Mouse (Mus musculus): Measurements from ENCODE around the gene Kcnip1.

The Kcnip1 gene
- long read RNA-seq, experiment 1, transcript Kcnip1-201 (8 exons, 1,749 nt): major isoform, 9 of 12 reads
- long read RNA-seq, experiment 1, partial matches to known transcripts: 0 of 12 reads
- long read RNA-seq, experiment 1, other reads (novel, unspliced or antisense): 2 of 12 reads
- long read RNA-seq, experiment 2, transcript Kcnip1-201 (8 exons, 1,749 nt): major isoform, 6 of 10 reads
- long read RNA-seq, experiment 2, partial matches to known transcripts: 1 of 10 reads
- long read RNA-seq, experiment 2, other reads (novel, unspliced or antisense): 3 of 10 reads

DNA sequence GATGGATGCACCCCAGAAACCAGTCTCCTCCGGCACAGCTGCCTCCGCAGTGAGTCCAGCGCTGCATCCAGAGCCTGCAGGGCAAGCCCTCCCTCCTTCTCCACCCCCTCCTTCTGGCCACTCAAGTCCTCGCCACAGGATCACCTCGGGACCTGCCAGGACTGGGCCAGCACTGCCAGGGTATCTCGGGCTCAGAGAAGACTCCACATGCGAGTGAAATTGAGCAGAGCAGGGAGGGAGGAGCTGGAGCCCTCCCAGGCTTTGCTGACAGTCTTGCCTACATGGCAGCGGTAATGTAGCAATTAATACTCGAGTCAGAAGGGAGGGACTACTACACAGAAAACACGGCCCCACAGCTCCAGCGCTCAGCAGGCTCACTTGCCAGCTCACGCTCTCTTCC, at the start of gene Kcnip1:
Gene Kcnip1, minus strand, starts transcription at position 215 of the 400 bp plus-strand sequence.
- intact Hi-C loops (cut with DNase I): no loop called here

DNA sequence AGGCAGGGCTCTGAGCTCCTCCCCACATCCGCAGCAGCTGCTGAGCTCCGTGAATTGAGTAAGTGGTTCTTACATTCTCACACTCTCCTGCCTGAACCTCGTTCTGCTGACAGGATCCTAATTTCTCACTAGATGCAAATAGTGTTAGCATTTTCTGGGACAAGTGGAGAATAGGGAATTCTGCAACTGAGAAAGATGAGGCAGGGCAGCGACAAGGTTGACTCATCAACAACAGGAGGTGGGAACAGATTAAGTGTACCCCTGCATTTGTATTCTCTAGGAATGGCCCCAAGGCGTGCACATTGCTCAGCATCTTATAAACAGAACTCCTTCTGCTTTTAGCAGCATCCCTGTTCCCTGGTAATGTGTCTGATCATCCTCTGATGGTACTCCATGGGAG, 47.1 kb upstream of the Kcnip1 start:
- intact Hi-C loops (cut with DNase I): no loop called here

DNA sequence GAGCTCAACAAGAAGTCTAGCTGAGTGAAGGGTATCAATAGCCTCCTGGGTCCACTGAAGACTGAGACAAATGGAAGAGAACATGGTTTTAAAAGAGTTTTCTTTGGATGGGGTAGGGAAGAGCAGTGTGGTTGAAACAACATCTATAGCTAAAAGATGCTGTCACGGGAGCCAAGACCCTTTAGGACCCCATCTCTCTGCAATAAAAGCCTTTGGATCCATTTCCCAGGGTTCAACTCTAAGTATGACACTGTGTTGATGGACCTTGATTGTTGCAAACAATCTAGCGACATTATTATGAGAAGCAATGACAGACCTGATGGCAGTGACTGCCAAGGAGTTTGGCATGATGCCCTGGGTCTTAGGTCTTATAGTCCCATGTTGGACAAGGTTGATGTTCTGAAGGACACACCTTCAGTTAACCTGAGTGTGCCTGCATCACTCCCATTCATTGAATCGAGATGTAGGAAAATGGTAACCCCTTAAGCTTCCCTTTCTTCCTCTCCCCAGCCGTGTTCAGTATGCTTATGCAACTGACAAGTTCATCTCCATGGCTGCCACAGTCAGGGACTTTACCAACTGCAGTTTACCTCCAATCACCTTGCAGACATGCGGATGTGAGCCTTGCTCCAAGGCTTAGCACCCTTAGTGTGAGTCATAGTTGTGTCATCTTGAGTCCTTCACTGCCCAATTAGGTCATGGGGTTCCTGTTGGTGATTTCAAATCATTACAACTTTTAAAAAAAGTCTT, 43.1 kb upstream of the Kcnip1 start:
- intact Hi-C loops (cut with DNase I): no loop called here

DNA sequence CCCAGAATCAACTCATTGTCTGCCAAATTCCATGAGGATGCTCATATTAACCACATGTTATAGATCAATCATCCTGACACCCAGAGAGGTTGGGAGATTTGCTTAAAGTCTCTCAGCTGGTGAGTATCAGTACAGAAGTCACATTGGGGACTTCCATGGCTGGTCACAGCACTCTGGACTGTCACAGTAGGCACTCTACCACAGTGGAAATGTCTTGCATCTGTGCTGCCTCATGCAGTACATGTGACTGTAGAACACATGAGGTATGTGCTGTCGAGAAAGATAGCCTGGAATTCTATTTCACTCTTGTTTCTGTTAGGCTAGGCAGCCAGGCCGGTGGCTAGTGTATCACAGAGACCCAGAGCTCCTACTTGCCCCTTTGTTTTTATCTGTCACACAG, 41.8 kb upstream of the Kcnip1 start:
- intact Hi-C loops (cut with DNase I): no loop called here

DNA sequence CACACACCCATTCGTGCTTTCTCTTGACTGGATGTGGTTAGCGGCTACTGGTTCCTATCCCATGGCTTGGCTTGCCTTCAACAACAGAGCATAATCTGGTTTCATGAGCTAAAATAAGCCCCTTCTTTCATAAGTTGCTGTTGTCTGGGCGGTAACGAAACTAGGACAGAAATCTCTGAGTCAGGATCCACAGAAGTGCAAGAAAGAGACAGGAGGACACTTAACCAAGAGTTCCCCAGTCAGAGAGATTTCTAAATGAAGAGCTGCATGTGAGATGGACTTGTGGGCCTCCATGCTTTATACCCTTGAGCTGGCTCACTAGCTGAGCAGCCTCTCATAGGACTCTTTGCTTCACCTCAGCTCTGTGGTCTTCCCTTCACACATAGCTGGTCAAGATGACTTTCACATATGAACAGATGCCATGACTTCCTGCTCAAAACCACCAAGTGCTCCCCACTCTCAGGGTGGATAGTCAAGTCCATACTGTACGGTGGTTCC, 41.1 kb upstream of the Kcnip1 start:
- intact Hi-C loops (cut with DNase I): no loop called here

DNA sequence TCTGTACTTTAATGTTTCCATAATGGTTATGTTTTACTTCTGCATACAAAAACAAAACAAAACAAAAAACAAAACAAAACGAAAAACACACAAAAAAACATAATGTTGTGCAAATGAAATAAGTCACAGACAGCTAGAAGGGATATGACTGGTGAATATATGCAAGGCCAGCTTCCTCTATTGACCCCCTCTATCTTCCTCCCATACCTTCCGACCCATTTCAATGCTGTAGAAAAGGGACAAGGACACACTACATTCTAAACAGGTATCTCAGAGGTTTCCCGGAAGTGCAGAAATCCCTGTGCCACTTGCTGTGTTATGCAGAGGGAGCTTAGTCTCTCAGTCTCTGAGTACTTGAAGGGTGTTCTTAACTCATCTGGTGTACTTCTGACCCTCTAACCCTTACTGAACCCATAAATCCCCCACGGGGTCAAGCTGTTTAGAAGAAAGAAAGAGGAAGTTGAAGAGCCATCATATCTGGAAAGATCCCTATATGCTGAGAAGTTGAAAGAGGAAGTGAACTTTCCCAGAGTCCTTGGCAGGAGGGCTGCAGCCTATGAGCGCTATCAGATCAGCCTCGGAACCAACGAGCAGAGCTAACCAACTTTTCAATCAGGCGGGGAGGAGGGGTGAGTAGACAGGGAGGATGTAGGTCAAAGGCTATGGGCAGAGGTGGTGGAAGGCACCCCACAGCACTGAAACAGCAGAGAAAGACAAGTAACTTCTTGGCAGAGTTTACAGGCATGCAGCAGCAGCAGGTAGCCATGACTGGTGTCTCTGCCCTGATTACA, 38.3 kb upstream of the Kcnip1 start:
- intact Hi-C loops (cut with DNase I): no loop called here

DNA sequence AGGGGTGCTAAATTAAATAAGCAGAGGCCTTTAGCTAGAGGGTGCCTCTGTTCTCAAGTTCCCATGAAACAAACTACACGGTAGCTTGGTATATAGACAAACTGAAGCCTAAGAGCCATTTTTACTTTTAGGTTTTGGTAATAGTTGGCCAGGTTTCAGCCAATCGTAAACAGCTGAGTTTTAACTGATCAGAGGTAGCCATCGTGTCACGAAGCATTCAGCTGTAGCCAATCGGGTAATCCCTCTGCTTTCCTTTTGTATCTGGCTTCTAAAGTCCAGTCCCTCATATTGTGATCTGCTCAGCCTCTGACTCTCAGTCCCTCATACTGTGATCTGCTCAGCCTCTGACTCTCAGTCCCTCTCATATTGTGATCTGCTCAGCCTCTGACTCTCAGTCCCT, 36.7 kb upstream of the Kcnip1 start:
- intact Hi-C loops (cut with DNase I): no loop called here

DNA sequence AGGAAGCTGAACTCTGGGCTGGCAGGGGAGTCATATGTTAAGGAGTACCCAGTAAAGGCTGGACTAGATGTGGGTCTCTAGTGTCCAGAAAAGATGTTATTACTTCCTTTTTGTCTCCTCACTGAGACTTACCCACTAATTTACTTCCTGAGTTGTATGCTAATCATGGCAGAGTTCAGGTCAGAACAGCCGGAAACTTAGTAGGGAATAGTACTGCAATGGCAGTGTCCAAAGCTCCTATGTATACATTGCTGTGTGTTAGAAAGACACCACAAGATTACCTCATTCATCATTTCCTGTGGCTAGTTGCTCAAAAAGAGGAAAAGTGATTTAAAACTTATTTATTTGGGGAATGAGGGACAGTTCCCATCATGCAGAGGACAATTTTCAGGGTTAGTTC, 32.1 kb upstream of the Kcnip1 start:
- intact Hi-C loops (cut with DNase I): no loop called here

DNA sequence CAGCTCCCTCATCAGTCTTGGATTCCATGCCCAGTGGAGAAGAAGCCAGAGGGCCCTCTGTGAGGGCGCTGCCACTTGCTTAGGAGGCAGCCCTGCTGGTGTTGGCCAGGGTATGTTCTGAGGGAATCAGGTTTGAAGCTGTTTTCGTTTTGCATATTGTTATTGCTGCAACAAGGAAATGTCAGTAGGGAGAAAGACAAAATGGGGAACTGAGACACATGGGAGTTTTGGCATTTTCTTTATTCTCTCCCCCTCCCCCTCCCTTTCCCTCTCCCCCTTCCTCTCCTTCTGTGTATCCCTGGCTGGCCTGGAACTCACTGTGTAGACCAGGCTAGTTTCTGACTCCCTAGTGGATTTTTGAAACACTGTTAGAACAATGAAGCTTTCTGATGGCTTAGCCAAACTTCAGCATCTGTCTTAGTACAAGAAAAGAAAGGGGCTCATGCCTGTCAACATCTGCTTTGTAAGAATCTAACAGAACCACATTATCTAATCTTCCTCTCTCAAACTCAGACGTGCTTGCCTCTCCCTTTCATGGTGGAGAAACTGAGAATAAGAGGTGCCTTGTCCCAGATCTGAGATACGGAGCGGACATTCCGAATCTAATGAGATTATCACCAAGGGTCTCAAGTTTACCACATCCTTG, 19.2 kb upstream of the Kcnip1 start:
- intact Hi-C loops (cut with DNase I): no loop called here

DNA sequence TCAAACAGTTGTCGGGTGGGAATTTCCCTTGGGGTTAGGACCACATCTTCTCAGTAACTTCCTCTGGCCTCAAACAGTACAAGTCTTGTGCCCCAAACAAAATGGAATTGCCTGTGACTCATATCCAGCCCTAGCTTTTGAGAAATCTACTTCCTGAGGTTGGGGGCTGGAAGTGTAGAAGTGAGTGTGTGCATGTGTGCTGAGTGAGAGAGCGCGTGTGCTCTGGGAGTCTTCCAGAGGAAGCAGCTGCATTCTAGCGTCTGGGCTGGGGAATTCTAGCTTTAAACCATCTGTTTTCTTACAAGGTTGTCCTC, 17.9 kb upstream of the Kcnip1 start:
- intact Hi-C loops (cut with DNase I): no loop called here

DNA sequence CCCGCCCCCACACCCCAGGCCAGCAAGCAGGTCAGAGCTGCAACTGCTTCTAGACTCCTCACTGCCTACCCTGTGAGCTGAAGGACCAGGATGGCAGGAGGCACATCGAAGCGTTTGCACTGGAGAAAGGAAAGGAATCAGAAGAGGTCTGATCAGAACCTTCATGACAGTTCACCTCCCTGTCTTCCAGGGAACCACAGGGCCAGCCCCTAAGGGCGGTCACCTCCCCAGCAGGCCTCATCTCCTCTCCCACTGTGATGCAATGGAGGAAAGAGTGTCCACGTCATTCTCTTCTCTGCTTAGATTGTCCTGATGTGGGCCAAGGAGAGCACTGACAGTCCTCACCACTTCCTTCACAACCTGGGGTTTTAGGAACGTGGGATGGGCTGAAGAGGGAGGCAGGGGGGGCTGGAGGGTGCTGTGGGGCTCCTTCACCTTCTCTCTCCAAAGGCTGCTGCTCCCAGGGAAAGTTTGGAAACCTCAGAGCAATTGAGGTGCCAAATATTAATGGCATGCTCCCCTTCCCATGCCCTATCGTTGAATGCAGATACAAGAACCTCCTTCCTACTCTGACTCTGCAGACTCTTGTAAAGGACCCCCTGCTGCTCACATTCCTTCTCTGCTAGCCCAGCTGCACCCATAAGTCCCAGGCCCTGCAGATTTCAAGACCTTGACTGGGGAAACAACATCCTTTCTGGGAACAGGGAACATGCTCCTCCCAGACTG, 17.3 kb upstream of the Kcnip1 start:
- intact Hi-C loops (cut with DNase I): no loop called here

DNA sequence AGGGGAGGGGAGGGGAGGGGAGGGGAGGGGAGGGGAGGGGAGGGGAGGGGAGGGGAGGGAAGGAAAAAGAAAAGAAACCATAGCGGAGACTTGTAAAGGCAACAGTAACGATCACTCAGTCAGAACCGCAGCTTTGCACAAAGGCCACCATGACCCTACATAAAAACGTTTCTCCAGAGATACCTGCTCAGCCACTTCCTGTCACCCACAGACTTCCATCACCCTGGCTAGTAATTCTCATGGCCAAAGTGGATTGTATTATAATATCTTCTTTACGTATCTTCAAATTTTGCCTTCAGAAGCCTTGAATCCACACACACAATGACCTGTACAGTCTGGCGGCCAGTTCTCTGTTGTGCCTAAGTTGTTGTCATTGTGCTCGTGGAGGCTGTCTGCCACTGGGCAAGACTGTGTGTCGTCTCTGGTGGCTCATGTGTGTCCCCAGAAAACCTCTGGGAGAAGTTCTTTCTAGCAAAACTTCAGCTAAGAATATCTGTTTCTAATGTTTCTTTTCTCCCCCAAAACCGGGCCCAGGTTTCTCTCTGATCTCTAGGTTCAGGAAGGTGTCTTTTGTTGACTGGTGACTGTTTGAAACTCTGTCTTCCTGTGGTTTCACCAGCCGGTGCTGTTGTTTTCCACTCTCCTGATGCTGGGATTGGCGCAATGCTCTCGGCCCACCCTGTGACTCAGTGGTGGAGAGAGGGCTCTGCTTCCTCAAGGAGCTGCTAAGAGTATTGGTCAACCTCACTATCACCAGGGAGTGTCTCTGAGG, 16.6 kb upstream of the Kcnip1 start:
- intact Hi-C loops (cut with DNase I): no loop called here

DNA sequence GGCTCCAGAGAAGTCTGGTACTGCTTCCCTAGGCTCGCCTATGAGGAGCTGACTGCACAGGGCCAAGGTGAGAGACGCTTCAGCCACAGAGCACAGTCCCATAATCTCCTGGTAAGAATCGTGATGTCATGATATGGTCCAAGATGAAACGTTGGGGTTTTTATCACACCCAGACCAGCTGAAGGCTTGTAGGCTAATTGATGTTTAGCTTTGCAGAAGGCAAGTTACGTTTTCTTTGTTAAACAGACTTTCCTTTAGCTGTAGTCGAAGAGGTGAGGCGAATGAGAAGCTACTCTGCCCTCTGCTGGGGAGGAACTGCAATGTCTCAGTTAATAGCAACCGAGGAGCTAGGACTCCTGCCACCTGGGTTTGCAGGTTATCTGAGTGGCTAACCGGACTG, 15.8 kb upstream of the Kcnip1 start:
- intact Hi-C loops (cut with DNase I): no loop called here

DNA sequence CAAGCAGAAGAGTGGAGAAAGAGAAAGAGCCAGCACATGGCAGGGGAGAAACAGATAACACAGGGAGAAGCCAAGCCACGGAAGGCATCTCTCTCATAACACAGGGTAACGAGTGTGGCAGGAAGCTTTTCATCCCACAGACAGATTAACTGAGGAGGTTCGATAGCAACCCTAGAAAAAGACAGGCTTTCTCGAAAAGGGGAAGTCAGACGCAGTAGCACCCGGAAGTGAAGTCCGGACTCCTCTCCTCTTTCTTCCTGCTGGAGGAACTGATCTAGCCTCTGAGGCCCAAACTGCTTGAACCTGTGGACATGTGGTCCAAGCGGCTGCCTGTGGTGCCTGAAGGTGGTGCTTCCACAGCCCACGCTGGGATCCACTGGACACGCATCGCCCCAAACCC, 15.3 kb upstream of the Kcnip1 start:
- intact Hi-C loops (cut with DNase I): no loop called here

DNA sequence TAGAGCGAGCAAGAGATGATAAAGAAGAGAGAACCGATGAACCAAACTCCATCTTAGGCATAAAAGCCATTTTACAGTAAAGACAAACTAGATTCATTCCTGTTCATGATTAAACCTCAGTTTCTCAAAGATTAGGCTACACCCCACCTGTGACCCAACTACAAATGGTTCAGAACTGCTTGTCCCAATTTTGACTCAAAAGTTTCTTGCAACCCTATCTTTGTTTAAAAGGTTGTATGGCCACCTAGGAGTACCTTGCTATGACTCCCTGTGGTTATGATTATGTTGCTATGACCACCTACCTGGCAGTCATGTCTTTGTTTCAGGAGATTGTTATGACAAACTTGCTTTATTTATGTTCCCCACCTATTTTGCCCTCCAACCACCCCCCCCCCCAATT, 14.7 kb upstream of the Kcnip1 start:
- intact Hi-C loops (cut with DNase I): no loop called here

DNA sequence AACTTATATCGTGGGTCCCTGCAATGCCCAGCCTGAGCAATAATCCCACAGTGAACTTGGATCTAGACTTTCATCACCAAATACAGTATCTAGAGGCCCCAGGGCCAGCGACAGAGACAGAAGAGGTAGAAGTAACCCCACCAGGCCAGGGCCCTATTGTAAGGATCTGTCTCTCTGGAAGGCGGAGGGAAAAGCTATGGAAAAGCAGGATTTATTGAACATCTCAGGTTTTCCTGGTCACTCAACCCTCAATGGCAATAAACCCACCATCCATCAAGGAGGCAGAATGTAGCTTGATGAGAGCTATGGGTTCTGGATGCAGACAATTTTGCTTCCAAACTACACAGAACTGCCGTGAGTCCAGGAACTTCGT, 9.6 kb upstream of the Kcnip1 start:
- intact Hi-C loops (cut with DNase I): loop anchor here (2.0 to 5.0 kb wide), 2 partner anchors 70 to 210 kb away; no protein-coding TSS in a partner anchor

DNA sequence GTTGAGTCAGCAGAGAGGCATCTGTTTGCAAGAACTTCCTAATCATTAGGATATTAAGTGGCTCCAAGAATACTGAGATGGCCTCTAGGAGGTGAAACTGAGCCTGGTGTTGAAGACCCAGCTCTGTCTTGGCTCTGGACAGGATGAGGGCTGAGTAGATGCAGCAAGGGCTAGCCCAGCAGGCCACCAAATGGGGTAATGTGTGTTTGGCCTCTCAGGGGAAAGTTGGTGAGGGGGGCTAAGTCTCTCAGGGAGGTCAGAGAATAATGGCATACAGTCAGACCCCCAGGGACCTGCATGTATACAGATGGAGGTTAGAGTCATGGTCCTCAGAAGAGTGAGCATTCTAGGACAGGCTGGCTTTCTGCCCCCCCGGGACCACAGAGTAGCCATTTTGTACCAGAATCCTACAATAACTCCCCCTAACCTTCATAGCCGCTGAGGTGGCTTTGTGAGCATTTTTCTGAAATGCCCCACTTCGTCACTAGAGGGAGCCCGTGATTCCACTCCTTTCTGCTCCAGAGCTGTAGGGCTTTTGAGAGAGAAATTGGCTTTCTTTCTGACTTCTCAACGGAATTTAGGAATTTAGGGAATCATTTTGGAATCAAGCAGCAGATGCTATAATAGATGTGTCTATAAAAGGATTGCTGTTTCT, 9.1 kb upstream of the Kcnip1 start:
- intact Hi-C loops (cut with DNase I): loop anchor here (2.0 to 5.0 kb wide), 2 partner anchors 71 to 210 kb away; no protein-coding TSS in a partner anchor

DNA sequence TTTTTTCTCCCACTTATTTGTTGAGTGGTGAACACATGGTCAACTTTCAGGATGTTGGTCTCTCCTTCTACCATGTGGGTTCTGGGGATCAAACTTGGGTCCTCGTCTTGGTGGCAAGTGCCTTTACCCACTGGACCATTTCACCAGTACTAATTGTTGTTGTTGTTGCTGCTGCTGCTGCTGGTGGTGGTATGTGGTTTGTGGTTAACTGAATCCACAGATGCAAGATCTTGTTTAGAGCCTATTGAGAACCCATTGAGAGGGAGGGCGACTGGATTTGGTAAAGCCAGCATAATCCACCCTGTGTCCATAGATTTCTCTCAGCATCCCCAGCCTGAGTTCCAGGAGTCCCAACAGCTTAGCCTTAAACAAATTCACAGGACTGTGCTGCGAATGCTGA, 7.5 kb upstream of the Kcnip1 start:
- intact Hi-C loops (cut with DNase I): loop anchor here (5.0 kb wide), 1 partner anchor 212 kb away; no protein-coding TSS in a partner anchor

DNA sequence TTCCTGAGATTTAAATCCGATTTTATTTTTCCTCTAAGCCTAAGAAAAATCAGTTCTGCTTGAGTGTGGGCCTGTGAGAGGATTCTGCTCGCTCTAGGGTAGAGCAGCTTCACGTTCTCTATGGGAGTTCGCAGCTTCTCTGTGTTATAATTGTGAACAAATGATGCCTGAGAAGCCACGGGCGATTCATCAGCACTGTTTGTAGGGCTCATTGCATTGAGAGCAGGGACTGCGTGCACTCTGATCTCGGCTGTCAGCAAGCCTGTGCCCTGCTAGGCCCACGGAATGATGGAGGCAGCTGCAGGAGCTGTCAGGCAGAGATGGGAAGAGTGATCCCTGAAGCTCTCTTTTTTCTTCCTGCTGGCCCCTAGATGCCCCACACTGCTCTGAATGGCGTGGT, 5.3 kb upstream of the Kcnip1 start:
- intact Hi-C loops (cut with DNase I): no loop called here

DNA sequence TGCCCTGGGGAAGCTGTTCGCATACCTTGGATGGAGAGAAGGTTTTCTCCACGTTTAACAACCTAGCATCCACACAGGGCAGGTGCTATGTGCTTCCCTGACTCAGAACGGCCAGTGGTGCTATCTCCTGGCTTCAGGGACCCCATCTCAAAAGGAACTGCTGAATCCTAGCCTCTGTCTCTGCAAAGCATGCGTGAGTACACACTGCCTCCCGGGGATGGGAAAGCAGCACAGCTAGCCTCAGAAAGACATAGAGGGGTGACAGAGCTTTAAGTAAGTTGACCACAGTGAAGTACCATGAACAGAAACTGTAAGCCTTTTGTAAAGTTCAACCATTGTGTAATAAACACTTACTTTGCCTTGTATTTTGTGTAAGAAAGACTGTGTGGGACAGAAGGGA, 544 bp upstream of the Kcnip1 start:
- intact Hi-C loops (cut with DNase I): no loop called here

Data from adrenal gland (tissue).